Mouse (Mus musculus): ENCODE measurements at regions not wholly inside any gene's neighbourhood (a gene's known extent, or its start where the extent isn't known, plus 50 kb on each side); places are given as distances from the start of the nearest gene placed in this dataset.
"Not testable (repeated sequence)": the region's sequence is repeated elsewhere in the genome, so short reads cannot be mapped to it uniquely, and the experiment has no call there.

- DNase-seq (ENCODE audit: low spot score) = no peak
Measured at GRCm38 (mm10) chr17:7538402-7539087, 153.3 kb upstream of the Unc93a2 start.

- no peak for DNase-seq (ENCODE audit: low spot score)
Measured at GRCm38 (mm10) chr17:7537618-7538266, 152.5 kb upstream of the Unc93a2 start.

GRCm38 (mm10) chr17:7537210-7537609, 151.9 kb upstream of the Unc93a2 start:
- no peak for DNase-seq (ENCODE audit: low spot score)

GRCm38 (mm10) chr17:7534386-7535059, 149.3 kb upstream of the Unc93a2 start:
- no peak for DNase-seq (ENCODE audit: low spot score)

- DNase-seq (ENCODE audit: low spot score) = no peak
Measured at GRCm38 (mm10) chr17:7533552-7533951, 148.3 kb upstream of the Unc93a2 start.

- no peak for DNase-seq (ENCODE audit: low spot score)
Measured at GRCm38 (mm10) chr17:7532618-7533017, 147.4 kb upstream of the Unc93a2 start.

GRCm38 (mm10) chr17:7529304-7529703, 144.0 kb upstream of the Unc93a2 start:
- no peak for DNase-seq (ENCODE audit: low spot score)

GRCm38 (mm10) chr17:7527681-7528080, 142.4 kb upstream of the Unc93a2 start:
- DNase-seq (ENCODE audit: low spot score) = no peak

GRCm38 (mm10) chr17:7524497-7524896, 139.2 kb upstream of the Unc93a2 start:
- DNase-seq (ENCODE audit: low spot score) = not testable (repeated sequence)

GRCm38 (mm10) chr17:7521127-7521526, 135.9 kb upstream of the Unc93a2 start:
- DNase-seq (ENCODE audit: low spot score) = no peak

Data from testis, postnatal 10 days (tissue).